Mouse (Mus musculus): ENCODE data around the gene Narfl. TPM values are rescaled to one million over a fixed set of nuclear protein-coding genes. Genes with fewer than 3 reads are reported as not detected.

Gene Narfl
- total RNA-seq, 1 experiment: 27.0 TPM

GRCm38 (mm10) chr17:25824362-25825142 is 51.0 kb downstream of the Narfl start:
- in situ Hi-C loops (cut with MboI; ENCODE audit: low sequenced_read_pairs in 2 of 2, unreplicated experiment in 2 of 2): no loop called here
- Histone ChIP-seq H3K4me3 (ENCODE audit: insufficient read depth in 1 of 2, low read depth in 1 of 2, low read length in 2 of 2, poor library complexity in 1 of 2, severe bottlenecking in 1 of 2) (peak overlapping the region; percentile 78 to 98), H3K36me3 (ENCODE audit: control insufficient read depth, insufficient read depth, low read length, poor library complexity, severe bottlenecking) (peaks cover 23% of the 10 kb centered on the region; the same call in 1 of the 2 replicates), H3K9me3 (ENCODE audit: control insufficient read depth, insufficient read depth, low read depth, low read length) (no peaks in the 10 kb centered on the region), H3K9ac (ENCODE audit: insufficient read depth, low read depth, low read length, poor library complexity, severe bottlenecking) (peak overlapping the region; percentile 78), H3K27ac (ENCODE audit: insufficient read depth, low read depth, low read length, poor library complexity, severe bottlenecking) (no peak overlapping the region), H3K4me1 (ENCODE audit: control insufficient read depth in 2 of 2, insufficient read depth in 2 of 2, low read length in 2 of 2, poor library complexity in 1 of 2) (peaks cover 0 to 23% of the 10 kb centered on the region in 2 experiments; a peak in 2 of 4 replicates)
- TF ChIP-seq HCFC1 (IDR thresholded peaks at IDR 0.05; ENCODE audit: borderline replicate concordance, insufficient read depth, low read length) (no peak), CHD2 (IDR thresholded peaks at IDR 0.05; ENCODE audit: low read depth, low read length) (no peak), ZC3H11A (IDR thresholded peaks at IDR 0.05; ENCODE audit: borderline replicate concordance, low read depth, low read length) (no peak), ZNF384 (IDR thresholded peaks at IDR 0.05; ENCODE audit: low read depth, low read length) (no peak), MAFK (IDR thresholded peaks at IDR 0.05; ENCODE audit: insufficient read depth, low read depth, low read length) (no peak)
- no peak for DNase-seq (ENCODE audit: low read depth, low spot score)

DNA sequence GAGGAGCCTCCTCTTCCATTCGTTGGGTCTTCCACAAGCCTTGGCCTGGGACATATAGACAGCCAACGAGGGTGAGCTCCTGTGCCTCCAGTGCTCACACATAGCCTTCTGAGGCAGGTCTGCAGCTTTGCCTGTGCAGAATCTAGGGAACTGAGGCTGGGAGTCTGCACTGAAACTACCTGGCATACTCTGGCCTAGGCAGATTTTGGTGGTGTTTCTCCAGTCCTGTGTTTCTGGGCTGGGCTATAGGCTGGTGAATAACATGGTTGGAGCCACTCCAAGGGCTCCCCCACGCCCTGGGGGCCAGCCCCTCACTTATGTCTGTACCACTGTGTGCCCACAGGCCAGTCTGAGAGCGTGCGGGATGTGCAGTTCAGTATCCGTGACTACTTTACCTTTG is 51.7 kb downstream of the Narfl start:
- no peak overlapping the region for H3K4me3 ChIP-seq (ENCODE audit: insufficient read depth in 1 of 2, low read depth in 1 of 2, low read length in 2 of 2, poor library complexity in 1 of 2, severe bottlenecking in 1 of 2)
- no peak for DNase-seq (ENCODE audit: low read depth, low spot score)
- H3K4me1 ChIP-seq (ENCODE audit: control insufficient read depth in 2 of 2, insufficient read depth in 2 of 2, low read length in 2 of 2, poor library complexity in 1 of 2): peaks cover 0 to 21% of the 10 kb centered on the region in 2 experiments; a peak in 2 of 4 replicates
- H3K9me3 ChIP-seq (ENCODE audit: control insufficient read depth, insufficient read depth, low read depth, low read length): no peaks in the 10 kb centered on the region
- no peak overlapping the region for H3K9ac ChIP-seq (ENCODE audit: insufficient read depth, low read depth, low read length, poor library complexity, severe bottlenecking)
- H3K36me3 ChIP-seq (ENCODE audit: control insufficient read depth, insufficient read depth, low read length, poor library complexity, severe bottlenecking): peaks cover 30% of the 10 kb centered on the region
- in situ Hi-C loops (cut with MboI; ENCODE audit: low sequenced_read_pairs in 2 of 2, unreplicated experiment in 2 of 2): no loop called here
- H3K27ac ChIP-seq (ENCODE audit: insufficient read depth, low read depth, low read length, poor library complexity, severe bottlenecking): no peak overlapping the region
- TF ChIP-seq ZNF384 (IDR thresholded peaks at IDR 0.05; ENCODE audit: low read depth, low read length) (no peak), HCFC1 (IDR thresholded peaks at IDR 0.05; ENCODE audit: borderline replicate concordance, insufficient read depth, low read length) (no peak), ZC3H11A (IDR thresholded peaks at IDR 0.05; ENCODE audit: borderline replicate concordance, low read depth, low read length) (no peak), CHD2 (IDR thresholded peaks at IDR 0.05; ENCODE audit: low read depth, low read length) (no peak), MAFK (IDR thresholded peaks at IDR 0.05; ENCODE audit: insufficient read depth, low read depth, low read length) (no peak)

GRCm38 (mm10) chr17:25825984-25826570 is 52.5 kb downstream of the Narfl start:
- Histone ChIP-seq H3K36me3 (ENCODE audit: control insufficient read depth, insufficient read depth, low read length, poor library complexity, severe bottlenecking) (peaks cover 37% of the 10 kb centered on the region), H3K4me1 (ENCODE audit: control insufficient read depth in 2 of 2, insufficient read depth in 2 of 2, low read length in 2 of 2, poor library complexity in 1 of 2) (peaks cover 0 to 21% of the 10 kb centered on the region in 2 experiments; a peak in 2 of 4 replicates)
- in situ Hi-C loops (cut with MboI; ENCODE audit: low sequenced_read_pairs in 2 of 2, unreplicated experiment in 2 of 2): no loop called here

GRCm38 (mm10) chr17:25827011-25827410 is 53.4 kb downstream of the Narfl start:
- in situ Hi-C loops (cut with MboI; ENCODE audit: low sequenced_read_pairs in 2 of 2, unreplicated experiment in 2 of 2): no loop called here
- peaks cover 2 to 28% of the 10 kb centered on the region in 2 experiments; a peak in 2 of 4 replicates for H3K4me1 ChIP-seq (ENCODE audit: control insufficient read depth in 2 of 2, insufficient read depth in 2 of 2, low read length in 2 of 2, poor library complexity in 1 of 2)
- no peak overlapping the region for H3K27ac ChIP-seq (ENCODE audit: insufficient read depth, low read depth, low read length, poor library complexity, severe bottlenecking)
- DNase-seq (ENCODE audit: low read depth, low spot score): no peak
- no peak overlapping the region for H3K9ac ChIP-seq (ENCODE audit: insufficient read depth, low read depth, low read length, poor library complexity, severe bottlenecking)
- TF ChIP-seq ZNF384 (IDR thresholded peaks at IDR 0.05; ENCODE audit: low read depth, low read length): no peak
- no peak for TF ChIP-seq MAFK (IDR thresholded peaks at IDR 0.05; ENCODE audit: insufficient read depth, low read depth, low read length)
- no peaks in the 10 kb centered on the region for H3K9me3 ChIP-seq (ENCODE audit: control insufficient read depth, insufficient read depth, low read depth, low read length)
- H3K36me3 ChIP-seq (ENCODE audit: control insufficient read depth, insufficient read depth, low read length, poor library complexity, severe bottlenecking): peaks cover 47% of the 10 kb centered on the region
- no peak overlapping the region for H3K4me3 ChIP-seq (ENCODE audit: insufficient read depth in 1 of 2, low read depth in 1 of 2, low read length in 2 of 2, poor library complexity in 1 of 2, severe bottlenecking in 1 of 2)

More at GRCm38 (mm10) chr17:25825984-25826570, 52.5 kb downstream of the Narfl start:
- H3K9ac ChIP-seq (ENCODE audit: insufficient read depth, low read depth, low read length, poor library complexity, severe bottlenecking): no peak overlapping the region
- no peak overlapping the region for H3K27ac ChIP-seq (ENCODE audit: insufficient read depth, low read depth, low read length, poor library complexity, severe bottlenecking)
- no peak for DNase-seq (ENCODE audit: low read depth, low spot score)
- H3K9me3 ChIP-seq (ENCODE audit: control insufficient read depth, insufficient read depth, low read depth, low read length): no peaks in the 10 kb centered on the region
- TF ChIP-seq ZC3H11A (IDR thresholded peaks at IDR 0.05; ENCODE audit: borderline replicate concordance, low read depth, low read length) (no peak), CHD2 (IDR thresholded peaks at IDR 0.05; ENCODE audit: low read depth, low read length) (no peak)
- H3K4me3 ChIP-seq (ENCODE audit: insufficient read depth in 1 of 2, low read depth in 1 of 2, low read length in 2 of 2, poor library complexity in 1 of 2, severe bottlenecking in 1 of 2): no peak overlapping the region

All from ES-E14 (cell line).